ENCODE assay signal across 10 mouse cellular contexts in the genomic region with DNA sequence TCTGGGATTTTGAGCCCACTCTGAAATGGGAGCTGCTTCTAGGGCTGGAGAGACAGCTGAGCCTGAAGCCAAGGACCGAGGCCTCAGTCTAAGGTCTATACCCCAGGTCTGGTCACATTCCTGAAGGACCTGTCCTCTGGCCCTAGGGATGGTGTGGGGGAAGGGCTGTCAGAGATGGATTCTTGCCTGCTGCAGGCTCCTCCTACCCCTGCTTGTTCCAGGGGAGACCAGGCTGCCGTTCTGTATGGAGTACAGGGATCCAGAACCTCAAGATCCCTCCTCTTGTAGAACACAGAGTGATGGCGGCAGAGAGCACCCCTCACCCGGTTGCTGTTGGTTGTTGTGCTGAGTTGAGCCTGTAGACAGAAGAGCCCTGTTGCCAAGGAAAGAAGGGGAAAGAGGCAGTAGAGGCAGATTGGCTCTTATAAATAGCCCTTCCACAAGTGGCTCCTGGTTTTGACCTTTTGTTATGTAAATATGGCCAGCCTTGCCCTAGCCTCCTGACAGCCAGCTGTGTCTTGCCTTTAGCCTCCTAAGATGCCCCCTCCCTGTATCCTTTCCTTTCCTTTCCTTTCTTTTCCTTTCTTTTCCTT. TPM values are rescaled to one million over a fixed set of nuclear protein-coding genes. Genes with fewer than 3 reads are reported as not detected.
DNase-seq lines count a peak whose midpoint lies in the region; ATAC-seq lines count a peak whose summit lies in the region.
"Had no signal": no experiment of that assay in that cellular context is flagged by ENCODE, and none has a peak within 500 bp of the region (broad histone marks: within the 10 kb centered on the region; RNA-seq: fewer than 3 reads in every experiment).

No protein-coding gene starts in this region.

- no peak for ATAC-seq in heart, embryonic 12.5 days (ENCODE audit: insufficient number of reproducible peaks, low FRiP score)
- 0 out of 2 replicates have a peak, but pooled peaks have one; percentile 21 for ATAC-seq in lung, embryonic 16.5 days (ENCODE audit: low read depth)
- no peak; the same call in 1 of the 2 replicates for ATAC-seq in forebrain, embryonic 13.5 days
- ATAC-seq in neural tube, embryonic 12.5 days (ENCODE audit: low FRiP score, low read depth) = peak; percentile 27; the same call in 1 of the 2 replicates

- peak overlapping the region; percentile 49 for H3K4me2 ChIP-seq in heart, embryonic 12.5 days
- no peak overlapping the region for H3K4me2 ChIP-seq in lung, embryonic 16.5 days (ENCODE audit: low read depth, low read length)
- no peak overlapping the region for H3K4me2 ChIP-seq in forebrain, embryonic 13.5 days
- 0 out of 2 replicates have a peak overlapping the region, but pooled peaks have one; percentile 0 for H3K4me2 ChIP-seq in neural tube, embryonic 12.5 days (replicated peaks)
- H3K4me2 ChIP-seq: limb, embryonic 13.5 days had no signal

- no peak overlapping the region for H3K9ac ChIP-seq in heart, embryonic 12.5 days
- no peak overlapping the region for H3K9ac ChIP-seq in lung, embryonic 16.5 days (ENCODE audit: low read length)
- H3K9ac ChIP-seq in forebrain, embryonic 13.5 days = no peak overlapping the region
- H3K9ac ChIP-seq in neural tube, embryonic 12.5 days = no peak overlapping the region
- H3K9ac ChIP-seq: limb, embryonic 13.5 days had no signal

- 25% methylated on average over 4 of the region's 4 CpGs for WGBS in heart, embryonic 12.5 days
- 22% methylated on average over 4 of the region's 4 CpGs for WGBS in lung, embryonic 16.5 days
- WGBS in forebrain, embryonic 13.5 days = 17% methylated on average over 4 of the region's 4 CpGs
- 22% methylated on average over 4 of the region's 4 CpGs for WGBS in neural tube, embryonic 12.5 days

- intact Hi-C loops in heart, postnatal 10 days (cut with DNase I) = no loop called here

- H3K9me3 ChIP-seq in heart, embryonic 12.5 days (replicated peaks) = no peaks in the 10 kb centered on the region
- no peaks in the 10 kb centered on the region for H3K9me3 ChIP-seq in lung, embryonic 16.5 days (ENCODE audit: control insufficient read depth, low read length)
- H3K9me3 ChIP-seq in forebrain, embryonic 13.5 days (replicated peaks) = no peaks in the 10 kb centered on the region
- H3K9me3 ChIP-seq in neural tube, embryonic 12.5 days = no peaks in the 10 kb centered on the region
- H3K9me3 ChIP-seq: limb, embryonic 13.5 days had no signal

- H3K4me1 ChIP-seq in heart, embryonic 12.5 days (replicated peaks) = peaks cover 66% of the 10 kb centered on the region
- peaks cover 42% of the 10 kb centered on the region for H3K4me1 ChIP-seq in lung, embryonic 16.5 days (replicated peaks; ENCODE audit: control insufficient read depth, insufficient read depth, low read length)
- H3K4me1 ChIP-seq in forebrain, embryonic 13.5 days = peaks cover 41% of the 10 kb centered on the region
- peaks cover 32% of the 10 kb centered on the region for H3K4me1 ChIP-seq in neural tube, embryonic 12.5 days

- H3K27ac ChIP-seq in heart, embryonic 12.5 days (ENCODE audit: poor library complexity, severe bottlenecking) = peak overlapping the region; percentile 48; the same call in 1 of the 2 replicates
- no peak overlapping the region for H3K27ac ChIP-seq in lung, embryonic 16.5 days (ENCODE audit: low read length)
- H3K27ac ChIP-seq in forebrain, embryonic 13.5 days = peak overlapping the region; percentile 1; the same call in 1 of the 2 replicates
- no peak overlapping the region for H3K27ac ChIP-seq in neural tube, embryonic 12.5 days

- H3K4me3 ChIP-seq in heart, embryonic 12.5 days = no peak overlapping the region
- H3K4me3 ChIP-seq in lung, embryonic 16.5 days (ENCODE audit: low read length) = no peak overlapping the region
- H3K4me3 ChIP-seq in forebrain, embryonic 13.5 days = no peak overlapping the region
- no peak overlapping the region for H3K4me3 ChIP-seq in neural tube, embryonic 12.5 days
- H3K4me3 ChIP-seq: limb, embryonic 13.5 days had no signal

- no peaks in the 10 kb centered on the region for H3K27me3 ChIP-seq in heart, embryonic 12.5 days (replicated peaks)
- no peaks in the 10 kb centered on the region for H3K27me3 ChIP-seq in lung, embryonic 16.5 days (ENCODE audit: control insufficient read depth, insufficient read depth, low read depth, low read length)
- no peaks in the 10 kb centered on the region for H3K27me3 ChIP-seq in forebrain, embryonic 13.5 days
- H3K27me3 ChIP-seq in neural tube, embryonic 12.5 days (replicated peaks) = no peaks in the 10 kb centered on the region
- H3K27me3 ChIP-seq: limb, embryonic 13.5 days had no signal

- H3K36me3 ChIP-seq in heart, embryonic 12.5 days = peaks cover 26% of the 10 kb centered on the region
- H3K36me3 ChIP-seq in lung, embryonic 16.5 days (ENCODE audit: control insufficient read depth, insufficient read depth, low read length) = peaks cover 13% of the 10 kb centered on the region
- H3K36me3 ChIP-seq in forebrain, embryonic 13.5 days (ENCODE audit: poor library complexity, severe bottlenecking) = peaks cover 40% of the 10 kb centered on the region
- H3K36me3 ChIP-seq in neural tube, embryonic 12.5 days = peaks cover 30% of the 10 kb centered on the region

- no peak for DNase-seq in heart, postnatal 10 days
- DNase-seq in lung, postnatal 36 days = no peak
- no peak for DNase-seq in cerebellum, adult 11 months
- DNase-seq in gastrocnemius, adult 18-20 months (ENCODE audit: low spot score) = no peak
- DNase-seq: gastrocnemius, postnatal 14 days had no signal

RNA-seq across cellular contexts. Expression of a gene that starts 20.7 kb away (rescaled TPM):
- polyA plus RNA-seq in heart, embryonic 12.5 days (2016; fragmentation: Nextera tagmentation; extraction: Ambion mirVana) = 6.5 and 7.0 TPM in 2 replicates
- total RNA-seq in heart, postnatal 10 days (2021) = 1 to 10 TPM; 3.7 to 4.1 TPM
- polyA plus RNA-seq in lung, embryonic 16.5 days (2015; fragmentation: Nextera tagmentation; extraction: Ambion mirVana) = 4.1 and 4.5 TPM in 2 replicates
- polyA plus RNA-seq in forebrain, embryonic 13.5 days (2015; fragmentation: Nextera tagmentation; extraction: Ambion mirVana) = 7.2 and 9.0 TPM in 2 replicates
- polyA plus RNA-seq in neural tube, embryonic 12.5 days (2016; fragmentation: Nextera tagmentation; extraction: Ambion mirVana) = 11.7 and 12.4 TPM in 2 replicates
- 1 to 10 TPM; 1.4 to 1.7 TPM for total RNA-seq in gastrocnemius, adult 18-20 months (2021)

RNA-seq across cellular contexts. Expression of a gene that starts 21.8 kb away (rescaled TPM):
- polyA plus RNA-seq in heart, embryonic 12.5 days (2016; fragmentation: Nextera tagmentation; extraction: Ambion mirVana) = 8.3 and 9.0 TPM in 2 replicates
- 1 to 10 TPM; 5.0 to 5.5 TPM for total RNA-seq in heart, postnatal 10 days (2021)
- 8.5 and 9.7 TPM in 2 replicates for polyA plus RNA-seq in lung, embryonic 16.5 days (2015; fragmentation: Nextera tagmentation; extraction: Ambion mirVana)
- 14.2 and 15.4 TPM in 2 replicates for polyA plus RNA-seq in forebrain, embryonic 13.5 days (2015; fragmentation: Nextera tagmentation; extraction: Ambion mirVana)
- polyA plus RNA-seq in neural tube, embryonic 12.5 days (2016; fragmentation: Nextera tagmentation; extraction: Ambion mirVana) = 22.8 and 23.1 TPM in 2 replicates
- 1 to 10 TPM in 1 of 2 experiments, under 1 TPM in 1; 0.97 to 1.9 TPM for total RNA-seq in gastrocnemius, adult 18-20 months (2021)

RNA-seq across cellular contexts. Expression of a gene that starts 45.7 kb away (rescaled TPM):
- polyA plus RNA-seq in heart, embryonic 12.5 days (2016; fragmentation: Nextera tagmentation; extraction: Ambion mirVana) = 0.24 and 0.26 TPM in 2 replicates
- total RNA-seq in heart, postnatal 10 days (2021) = under 1 TPM; 0.19 to 0.27 TPM
- polyA plus RNA-seq in lung, embryonic 16.5 days (2015; fragmentation: Nextera tagmentation; extraction: Ambion mirVana) = 0.16 and 0.20 TPM in 2 replicates
- 1.4 and 1.9 TPM in 2 replicates for polyA plus RNA-seq in forebrain, embryonic 13.5 days (2015; fragmentation: Nextera tagmentation; extraction: Ambion mirVana)
- 1.8 and 2.1 TPM in 2 replicates for polyA plus RNA-seq in neural tube, embryonic 12.5 days (2016; fragmentation: Nextera tagmentation; extraction: Ambion mirVana)
- under 1 TPM; 0.05 to 0.07 TPM for total RNA-seq in gastrocnemius, adult 18-20 months (2021)

RNA-seq across cellular contexts. Expression of a gene that starts 51.7 kb away (rescaled TPM):
- 310 and 321 TPM in 2 replicates for polyA plus RNA-seq in heart, embryonic 12.5 days (2016; fragmentation: Nextera tagmentation; extraction: Ambion mirVana)
- total RNA-seq in heart, postnatal 10 days (2021) = 100 to 1,000 TPM; 133 to 137 TPM
- 330 and 339 TPM in 2 replicates for polyA plus RNA-seq in lung, embryonic 16.5 days (2015; fragmentation: Nextera tagmentation; extraction: Ambion mirVana)
- polyA plus RNA-seq in forebrain, embryonic 13.5 days (2015; fragmentation: Nextera tagmentation; extraction: Ambion mirVana) = 359 and 360 TPM in 2 replicates
- 342 and 364 TPM in 2 replicates for polyA plus RNA-seq in neural tube, embryonic 12.5 days (2016; fragmentation: Nextera tagmentation; extraction: Ambion mirVana)
- 100 to 1,000 TPM; 146 to 149 TPM for total RNA-seq in gastrocnemius, adult 18-20 months (2021)

Comparison
In these comparisons a context has a peak if more than half of its experiments do, and no peak if none do; other contexts are left out.
1. ATAC-seq: peak in lung, embryonic 16.5 days (single experiment) and neural tube, embryonic 12.5 days (single experiment); none in heart, embryonic 12.5 days (single experiment) and forebrain, embryonic 13.5 days (single experiment).
2. H3K27ac ChIP-seq: peak in heart, embryonic 12.5 days (single experiment) and forebrain, embryonic 13.5 days (single experiment); none in lung, embryonic 16.5 days (single experiment) and neural tube, embryonic 12.5 days (single experiment).
3. H3K4me2 ChIP-seq: peak in heart, embryonic 12.5 days (single experiment) and neural tube, embryonic 12.5 days (single experiment); none in lung, embryonic 16.5 days (single experiment) and forebrain, embryonic 13.5 days (single experiment).